Mouse (Mus musculus) lung, adult 2 months (tissue): ENCODE data around the gene Nxph3.

Experiments
- CTCF ChIP-seq: fragments of 200-500 bp; IDR thresholded peaks from 2 replicates; pipeline ENCODE4 v1.5.1; 2011; ENCODE audit warnings: mild to moderate bottlenecking, low read length, control low read depth; ENCODE audit not compliant: insufficient read depth
- POLR2A ChIP-seq: fragments of 200-500 bp; IDR thresholded peaks from 2 replicates; pipeline ENCODE4 v1.6.1; 2011; ENCODE audit warnings: low read depth, mild to moderate bottlenecking, control low read depth, low read length, borderline replicate concordance; ENCODE audit errors: extremely low read depth

- TF ChIP-seq CTCF = no peak
- no peak for TF ChIP-seq POLR2A
These were observed 27.1 kb downstream of the Nxph3 start for GRCm38 (mm10) chr11:95487237-95487636.
